Mouse (Mus musculus): ENCODE data around the gene Ccdc88b.
"Not testable (repeated sequence)": the region's sequence is repeated elsewhere in the genome, so short reads cannot be mapped to it uniquely, and the experiment has no call there.

The Ccdc88b gene

DNA sequence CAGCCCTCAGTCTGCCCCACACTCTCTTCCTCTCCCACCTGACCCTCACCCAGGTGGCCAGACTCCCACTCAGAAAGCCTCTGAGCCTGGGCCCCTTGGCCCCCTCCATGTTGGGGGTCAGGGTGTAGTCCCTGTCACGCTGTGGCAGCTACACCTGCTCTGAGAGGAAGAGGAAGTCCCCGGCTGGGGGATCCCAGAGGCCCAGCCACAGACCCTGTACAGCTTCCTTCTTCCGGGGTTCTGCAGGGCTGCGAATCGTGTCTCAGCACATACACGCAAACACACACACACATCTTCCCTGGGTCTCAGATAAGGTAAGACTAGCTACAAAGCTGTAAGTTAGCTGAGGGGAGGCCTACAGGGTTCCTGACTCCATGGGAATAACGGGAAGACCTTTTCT is at the start of gene Ccdc88b:
Gene Ccdc88b (minus strand): TSS at position 181 of the 400 bp plus-strand sequence.
- no peak for DNase-seq (ENCODE audit: low read depth, low spot score)

GRCm38 (mm10) chr19:6907094-6907493 is 49.1 kb upstream of the Ccdc88b start:
- DNase-seq (ENCODE audit: low read depth, low spot score), result no peak

- no peak for DNase-seq (ENCODE audit: low read depth, low spot score)
Observed at GRCm38 (mm10) chr19:6906199-6906598, 48.2 kb upstream of the Ccdc88b start.

DNA sequence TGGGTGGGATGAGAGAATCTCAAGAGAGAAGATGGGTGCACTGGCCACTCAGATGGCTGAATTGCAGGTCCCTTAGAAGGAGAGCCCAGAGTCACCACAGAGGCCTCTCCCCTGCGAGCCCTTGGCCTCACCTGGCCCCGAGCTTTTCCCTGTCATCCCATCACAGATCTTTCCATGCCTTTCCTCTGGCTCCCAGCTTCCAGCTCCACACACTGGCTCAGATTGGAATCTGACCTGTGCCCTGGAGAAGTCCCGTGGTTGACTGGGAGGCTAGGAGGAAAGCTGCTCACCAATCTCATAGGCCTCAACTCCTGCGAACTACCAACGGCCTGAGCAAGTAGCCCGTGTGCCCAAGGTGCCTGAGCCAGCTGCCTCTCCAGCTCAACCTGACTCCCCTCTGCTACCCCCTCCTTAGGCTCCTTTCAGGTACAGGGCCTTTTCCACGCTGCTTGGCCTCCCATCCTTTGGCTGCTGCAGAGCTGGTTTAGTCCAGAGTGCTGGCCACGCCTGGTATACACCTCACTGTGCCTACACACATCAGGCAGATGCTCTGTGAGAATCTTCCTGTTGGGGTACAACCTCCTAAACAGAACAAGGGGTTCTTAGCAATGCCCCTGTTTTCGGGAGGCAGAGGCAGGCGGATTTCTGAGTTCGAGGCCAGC is 47.6 kb upstream of the Ccdc88b start:
- no peak for DNase-seq (ENCODE audit: low read depth, low spot score)

- DNase-seq (ENCODE audit: low read depth, low spot score), result no peak
Observed at GRCm38 (mm10) chr19:6904846-6905245, 46.8 kb upstream of the Ccdc88b start.

- no peak for DNase-seq (ENCODE audit: low read depth, low spot score)
Observed at GRCm38 (mm10) chr19:6903031-6903430, 45.0 kb upstream of the Ccdc88b start.

GRCm38 (mm10) chr19:6899641-6900040 is 41.6 kb upstream of the Ccdc88b start:
- no peak for DNase-seq (ENCODE audit: low read depth, low spot score)

DNA sequence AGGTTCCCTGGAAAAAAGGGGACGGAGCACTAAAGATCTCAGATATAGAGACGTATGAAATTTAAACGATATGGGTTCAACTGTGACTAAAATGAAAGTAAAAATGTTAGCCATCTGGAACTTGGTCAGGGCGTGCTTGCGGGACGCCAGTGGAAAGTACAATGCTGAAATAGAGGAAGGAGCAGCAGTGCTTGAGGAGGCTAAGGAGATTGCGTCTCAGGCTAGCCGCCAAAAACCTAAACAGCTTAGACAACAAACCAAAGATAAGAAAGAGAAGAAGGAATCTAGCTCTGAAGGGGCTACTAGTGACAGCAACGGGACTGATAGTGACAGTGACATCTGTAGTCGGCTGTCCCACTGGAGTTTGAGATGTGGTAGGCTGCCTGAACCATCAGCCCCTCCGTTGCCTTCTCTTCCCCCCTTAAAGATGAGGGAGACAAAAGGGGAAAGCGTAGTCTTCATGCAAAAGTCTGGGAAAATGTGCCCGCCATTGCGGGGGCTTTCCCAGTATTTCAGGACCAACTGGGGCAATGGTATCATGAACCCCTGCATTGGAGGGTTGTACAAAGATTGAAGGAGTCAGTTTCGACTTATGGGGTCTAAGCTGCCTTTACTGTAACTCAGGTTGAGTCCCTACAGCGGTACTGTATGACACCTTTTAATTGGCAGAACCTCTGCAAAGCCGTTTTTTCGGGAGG is 37.7 kb upstream of the Ccdc88b start:
- not testable (repeated sequence) for DNase-seq (ENCODE audit: low read depth, low spot score)

DNA sequence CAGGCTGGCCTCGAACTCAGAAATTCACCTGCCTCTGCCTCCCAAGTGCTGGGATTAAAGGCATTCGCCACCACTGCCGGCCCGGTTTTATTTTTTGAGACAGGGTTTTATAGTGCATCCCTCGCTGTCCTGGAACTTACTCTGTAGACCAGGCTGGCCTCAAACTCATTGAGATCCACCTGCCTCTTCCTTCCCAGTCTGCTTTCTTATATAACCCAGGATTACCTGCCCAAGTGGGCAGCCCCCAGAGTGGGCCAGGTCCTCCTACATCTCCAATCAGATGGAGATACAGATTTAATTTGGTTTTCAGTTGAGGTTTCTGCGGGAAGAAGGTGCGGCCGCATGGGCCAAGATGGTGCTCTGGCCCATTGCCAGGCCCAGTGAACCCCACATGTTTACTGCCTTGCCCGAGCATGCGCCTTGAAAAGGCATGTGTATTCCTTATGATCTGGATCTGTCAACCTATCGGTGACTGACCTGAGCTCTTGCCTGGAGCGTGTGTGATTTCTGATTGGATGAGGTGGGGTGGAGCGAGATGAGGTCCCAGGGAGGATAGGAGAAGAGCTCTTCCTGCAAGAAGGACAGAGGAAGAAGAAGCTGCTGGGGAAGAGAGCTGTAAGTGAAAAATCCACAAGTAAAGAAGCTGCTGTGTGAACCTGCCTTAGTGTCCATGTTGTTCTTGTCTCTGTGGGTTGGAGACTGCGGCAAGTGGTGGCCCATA is 35.9 kb upstream of the Ccdc88b start:
- DNase-seq (ENCODE audit: low read depth, low spot score), result no peak

DNA sequence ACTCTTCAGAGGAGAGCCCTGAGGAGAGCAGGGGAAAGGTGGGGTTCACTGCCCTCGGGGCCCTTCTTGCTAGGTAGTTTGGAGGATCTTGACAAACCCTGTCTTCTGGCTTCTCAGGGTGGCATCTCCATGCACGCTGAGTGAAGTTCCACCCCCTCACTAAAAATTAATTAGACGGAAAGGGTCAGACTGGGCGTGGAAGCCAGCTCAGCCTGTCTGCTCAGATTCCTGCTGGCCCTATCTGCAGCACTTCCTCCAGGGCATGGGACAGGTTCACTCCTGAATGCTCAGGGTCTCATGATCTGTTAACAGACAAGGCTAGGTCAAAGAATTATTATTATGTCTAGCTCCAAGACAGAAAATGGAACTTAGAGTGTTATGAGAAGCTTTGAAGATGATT is 34.5 kb upstream of the Ccdc88b start:
- no peak for DNase-seq (ENCODE audit: low read depth, low spot score)

DNA sequence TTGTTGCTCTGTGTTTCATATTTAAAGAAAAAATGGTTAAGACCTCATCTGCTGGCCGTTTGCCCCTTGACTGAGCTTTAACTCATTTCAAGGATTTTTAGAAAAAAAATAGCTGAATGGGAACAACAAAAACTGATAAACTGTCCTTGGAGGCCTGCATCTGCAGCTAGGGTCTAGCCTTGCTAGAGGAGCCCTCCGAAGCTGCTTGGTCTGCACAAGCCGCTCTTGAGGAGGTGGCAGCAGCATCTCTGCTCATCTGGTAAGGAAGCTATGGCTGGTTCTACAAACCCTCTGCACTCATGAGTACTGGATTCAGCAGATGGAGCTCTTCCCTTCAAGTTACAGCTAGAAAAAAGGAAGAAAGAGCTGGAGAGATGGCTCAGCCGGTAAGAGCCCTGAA is 20.0 kb upstream of the Ccdc88b start:
- no peak for DNase-seq (ENCODE audit: low read depth, low spot score)

- DNase-seq (ENCODE audit: low read depth, low spot score), result peak; percentile 93
Observed at GRCm38 (mm10) chr19:6876799-6877198, 18.8 kb upstream of the Ccdc88b start.

GRCm38 (mm10) chr19:6875834-6876233 is 17.8 kb upstream of the Ccdc88b start:
- DNase-seq (ENCODE audit: low read depth, low spot score), result no peak

GRCm38 (mm10) chr19:6874257-6874656 is 16.2 kb upstream of the Ccdc88b start:
- DNase-seq (ENCODE audit: low read depth, low spot score), result peak; percentile 76

GRCm38 (mm10) chr19:6872701-6873100 is 14.7 kb upstream of the Ccdc88b start:
- DNase-seq (ENCODE audit: low read depth, low spot score), result no peak

DNA sequence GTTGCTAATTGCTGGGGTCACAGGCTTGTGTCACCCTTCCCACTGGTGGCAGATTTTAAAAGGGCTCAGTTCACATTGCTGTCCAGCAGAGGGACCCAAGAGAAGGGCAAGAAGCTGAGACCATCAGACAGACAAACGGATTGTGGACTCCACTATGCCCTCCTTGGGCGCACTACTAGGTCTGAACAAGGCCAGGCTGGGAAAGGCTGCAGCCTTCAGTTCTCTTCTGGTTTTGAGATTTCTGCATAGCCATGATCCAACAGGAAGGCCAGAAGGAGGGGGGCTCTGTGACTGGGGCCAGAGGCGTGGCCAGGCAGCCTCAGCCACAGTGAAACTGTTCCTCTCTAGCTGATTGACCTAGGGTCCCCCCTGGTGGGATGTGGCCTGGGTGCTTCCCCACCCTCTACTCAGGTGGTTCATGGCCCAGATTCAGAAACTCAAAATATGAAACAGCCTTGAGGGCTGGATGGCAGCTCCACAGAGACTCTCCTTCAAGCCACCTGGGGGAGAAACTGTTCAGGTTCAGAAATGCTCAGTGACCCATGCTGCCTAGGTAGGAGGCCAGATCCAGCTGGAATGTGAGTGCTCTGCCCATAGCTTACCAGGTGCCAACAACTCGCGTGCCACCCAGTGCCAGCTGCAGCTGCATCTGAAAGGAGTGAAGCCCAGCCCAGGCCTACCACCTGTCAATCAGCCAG is 13.7 kb upstream of the Ccdc88b start:
- DNase-seq (ENCODE audit: low read depth, low spot score), result peak; percentile 73

- peak; percentile 86 for DNase-seq (ENCODE audit: low read depth, low spot score)
Observed at GRCm38 (mm10) chr19:6869355-6869754, 11.3 kb upstream of the Ccdc88b start.

- DNase-seq (ENCODE audit: low read depth, low spot score), result peak; percentile 58
Observed at GRCm38 (mm10) chr19:6861451-6861850, 3.4 kb upstream of the Ccdc88b start.

- DNase-seq (ENCODE audit: low read depth, low spot score), result no peak
Observed at GRCm38 (mm10) chr19:6860706-6861105, 2.7 kb upstream of the Ccdc88b start.

DNA sequence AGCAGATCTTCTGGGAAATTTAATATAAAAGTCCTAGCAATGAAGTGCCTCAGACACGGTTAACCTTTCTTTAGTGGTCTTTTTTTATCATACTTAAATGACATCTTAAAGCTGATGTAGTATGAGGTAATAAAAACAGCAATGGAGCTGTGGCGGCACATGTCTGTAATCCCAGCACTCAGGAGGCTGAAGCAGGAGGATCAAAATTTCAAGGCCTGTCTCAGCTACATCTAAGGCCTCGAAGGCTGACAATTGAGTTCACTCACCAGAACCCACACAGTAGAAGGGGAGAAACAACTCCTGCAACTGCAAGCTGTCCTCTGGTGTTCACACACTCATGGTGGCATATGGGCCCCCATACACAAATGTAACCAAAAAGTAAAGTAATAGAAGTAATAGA is 2.0 kb upstream of the Ccdc88b start:
- no peak for DNase-seq (ENCODE audit: low read depth, low spot score)

- DNase-seq (ENCODE audit: low read depth, low spot score), result no peak
Observed at GRCm38 (mm10) chr19:6859032-6859651, 1.1 kb upstream of the Ccdc88b start.

All from 3T3-L1 (cell line).